Mouse (Mus musculus) left cerebral cortex, postnatal 36 days (tissue): ENCODE results near the gene Spaca3. TPM values are rescaled to one million over a fixed set of nuclear protein-coding genes. Genes with fewer than 3 reads are reported as not detected.

Source experiments
- DNase-seq, 2 experiments: peaks; one replicate each; pipeline ENCODE4 v3.0.0; 2021 to 2022; ENCODE audit warnings: low spot score in 2 of 2, mixed read lengths in 1 of 2
- intact Hi-C: fragments of 180-260 bp; cut with DNase I; formaldehyde crosslinking; loops from one replicate; pipeline ENCODE4 v1.15.1; 2025
- total RNA-seq, 2 experiments: library from RNA; stranded (reverse); gene quantifications; 2 replicates each; pipeline ENCODE4 v1.2.3; 2021

The Spaca3 gene
- total RNA-seq, 2 experiments from 2014 or later = not detected

DNA sequence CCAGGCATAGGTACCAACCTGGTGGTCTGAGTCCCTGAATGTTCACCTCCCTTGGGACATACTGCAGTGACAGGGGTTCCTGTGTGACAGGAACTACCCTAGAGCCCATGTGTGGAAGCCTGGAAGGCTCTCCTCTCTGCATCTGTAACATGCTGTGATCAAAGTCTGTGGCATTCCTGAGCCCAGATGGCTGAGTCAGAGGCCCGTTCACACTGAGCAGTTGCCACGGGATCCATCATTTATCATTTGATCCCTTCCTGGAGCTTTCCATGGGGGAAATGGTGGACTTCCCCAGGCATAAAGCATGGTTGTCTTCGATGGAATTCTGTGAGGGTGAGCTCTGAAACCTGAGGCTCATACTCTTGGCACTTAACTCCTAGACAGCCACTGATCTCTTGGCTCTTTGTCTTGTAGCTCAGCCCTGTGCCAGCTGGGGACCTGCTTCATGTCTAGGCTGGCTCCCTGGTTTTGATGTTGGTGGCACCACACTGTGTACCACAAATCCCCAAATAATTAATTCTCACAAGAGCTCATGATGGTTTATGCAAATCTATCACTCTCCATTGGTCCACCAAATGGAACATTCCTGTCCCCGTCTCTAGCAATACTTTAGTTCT, 55.4 kb downstream of the Spaca3 start:
- intact Hi-C loops = no loop called here
- DNase-seq = no peak

Other genes starting within 250 kb of the Spaca3 start
- gene Myo1d, start 78.3 kb upstream of the Spaca3 start, total RNA-seq = 1 to 10 TPM; 6.5 to 7.0 TPM
- 1 to 10 TPM; 4.8 to 9.4 TPM for gene Tmem98, start 48.2 kb upstream of the Spaca3 start, total RNA-seq